ENCODE assay signal across 9 mouse cellular contexts in the genomic region with DNA sequence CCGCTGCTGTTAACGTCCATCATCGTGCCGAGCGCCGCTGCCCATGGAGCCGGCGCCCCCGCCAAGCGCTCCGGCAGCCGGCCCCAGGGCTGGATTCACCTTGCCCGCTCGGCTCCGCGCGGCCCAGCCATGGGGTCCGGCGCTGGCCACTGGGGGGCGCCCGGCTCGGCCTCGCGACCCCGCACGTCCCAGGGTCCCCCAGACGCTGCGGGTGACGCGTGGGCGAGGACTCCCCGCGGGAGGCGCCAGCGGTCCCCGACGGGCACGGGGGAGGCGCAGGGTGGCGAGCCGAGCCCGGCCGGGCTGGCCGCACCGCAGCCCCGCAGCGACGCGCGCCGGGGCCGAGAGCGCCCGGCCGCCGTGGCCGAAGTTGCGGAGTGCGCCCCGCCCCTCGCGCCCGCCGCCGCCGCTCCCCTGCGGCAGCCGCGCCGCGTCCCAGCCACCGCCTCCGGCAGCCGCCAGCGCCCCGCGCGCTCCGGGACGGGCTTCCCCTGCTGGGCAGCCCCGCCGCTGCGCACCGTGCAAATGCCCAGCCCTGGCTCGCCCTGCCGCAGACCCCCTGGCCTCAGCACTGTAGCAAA. TPM values are rescaled to one million over a fixed set of nuclear protein-coding genes. Genes with fewer than 3 reads are reported as not detected.
A peak's percentile ranks its signal among the peaks of the same experiment; 100 is the strongest.
DNase-seq lines count a peak whose midpoint lies in the region; ATAC-seq and TF ChIP-seq lines count a peak whose summit lies in the region.
"Had no signal": no experiment of that assay in that cellular context is flagged by ENCODE, and none has a peak within 500 bp of the region (broad histone marks: within the 10 kb centered on the region; RNA-seq: fewer than 3 reads in every experiment).

Gene Htr7, minus strand, starts transcription at position 277 of the 581 bp plus-strand sequence.

- 0 out of 2 replicates have a peak within 1 kb of the TSS, but pooled peaks have one; percentile 31 for H3K9ac ChIP-seq in kidney, postnatal 0 days (ENCODE audit: low read depth, low read length)
- no peak within 1 kb of the TSS for H3K9ac ChIP-seq in liver, embryonic 14.5 days (replicated peaks)

- H3K27me3 ChIP-seq in kidney, postnatal 0 days (ENCODE audit: insufficient read depth, low read length), result peaks cover 27% of the 10 kb centered on the region
- peaks cover 36% of the 10 kb centered on the region for H3K27me3 ChIP-seq in liver, embryonic 14.5 days (ENCODE audit: control insufficient read depth, insufficient read depth, low read length)

- TF ChIP-seq CTCF in cortical plate, adult 2 months (IDR thresholded peaks at IDR 0.05; ENCODE audit: extremely low read depth, insufficient read depth, low read length), result no peak
- TF ChIP-seq CTCF in kidney, postnatal 0 days (IDR thresholded peaks at IDR 0.05; ENCODE audit: low read depth), result peak; percentile 23; the same call in 1 of the 2 replicates
- no peak for TF ChIP-seq CTCF in liver, embryonic 14.5 days (IDR thresholded peaks at IDR 0.05; ENCODE audit: low read depth)

- H3K4me2 ChIP-seq in kidney, postnatal 0 days (ENCODE audit: low read length), result peak within 1 kb of the TSS; percentile 83
- H3K4me2 ChIP-seq in liver, embryonic 14.5 days (ENCODE audit: low read depth), result peak within 1 kb of the TSS; percentile 54

- H3K4me1 ChIP-seq in cortical plate, adult 2 months (ENCODE audit: control insufficient read depth, insufficient read depth, low read length), result no peaks in the 10 kb centered on the region
- no peaks in the 10 kb centered on the region; the same call in 1 of the 2 replicates for H3K4me1 ChIP-seq in kidney, postnatal 0 days (replicated peaks; ENCODE audit: insufficient read depth, low read length)
- no peaks in the 10 kb centered on the region for H3K4me1 ChIP-seq in liver, embryonic 14.5 days (replicated peaks; ENCODE audit: control insufficient read depth in 2 of 2, insufficient read depth in 2 of 2, low read length in 1 of 2)

- no peaks in the 10 kb centered on the region for H3K36me3 ChIP-seq in kidney, postnatal 0 days (ENCODE audit: insufficient read depth, low read length)
- H3K36me3 ChIP-seq in liver, embryonic 14.5 days (replicated peaks; ENCODE audit: control insufficient read depth, insufficient read depth, low read depth), result no peaks in the 10 kb centered on the region

- peak within 1 kb of the TSS; percentile 44 for H3K4me3 ChIP-seq in cortical plate, adult 2 months (ENCODE audit: insufficient read depth, low read length)
- peak within 1 kb of the TSS; percentile 49 for H3K4me3 ChIP-seq in kidney, postnatal 0 days (replicated peaks; ENCODE audit: low read depth, low read length)
- peak within 1 kb of the TSS; percentile 30 to 39; a peak in 3 of 4 replicates for H3K4me3 ChIP-seq in liver, embryonic 14.5 days (ENCODE audit: insufficient read depth in 1 of 2, low read depth in 2 of 2, low read length in 2 of 2)

- peak; percentile 7 to 9 for DNase-seq in heart, adult 18-20 months
- DNase-seq in heart, adult 8-10 months (ENCODE audit: low spot score), result no peak
- DNase-seq in kidney, postnatal 0 days (ENCODE audit: low spot score), result peak; percentile 16
- DNase-seq in liver, embryonic 14.5 days (ENCODE audit: low read depth in 3 of 3, low spot score in 3 of 3), result no peak
- DNase-seq in ovary, adult 18-20 months (ENCODE audit: low spot score), result peak; percentile 1
- no peak for DNase-seq in natural killer cell, adult 2 months (ENCODE audit: low spot score in 2 of 2)

- ATAC-seq in granulocyte monocyte progenitor cell, adult 5-6 weeks (replicated peaks; ENCODE audit: poor library complexity, severe bottlenecking), result peak; percentile 63
- ATAC-seq in kidney, postnatal 0 days (replicated peaks; ENCODE audit: low FRiP score, low read depth), result peak; percentile 89
- ATAC-seq in liver, embryonic 14.5 days (ENCODE audit: insufficient read depth), result no peak

- H3K27ac ChIP-seq in cortical plate, adult 2 months (ENCODE audit: insufficient read depth, low read length), result no peak within 1 kb of the TSS
- no peak within 1 kb of the TSS for H3K27ac ChIP-seq in kidney, postnatal 0 days
- H3K27ac ChIP-seq in liver, embryonic 14.5 days, result no peak within 1 kb of the TSS

- H3K9me3 ChIP-seq in kidney, postnatal 0 days (replicated peaks; ENCODE audit: low read length), result no peaks in the 10 kb centered on the region
- H3K9me3 ChIP-seq in liver, embryonic 14.5 days (ENCODE audit: control insufficient read depth, low read length), result no peaks in the 10 kb centered on the region

- no peak for TF ChIP-seq EP300 in liver, embryonic 14.5 days (IDR thresholded peaks at IDR 0.05; ENCODE audit: low read depth)

- WGBS in kidney, postnatal 0 days, result 0% methylated on average over 48 of the region's 86 CpGs
- WGBS in liver, embryonic 14.5 days (ENCODE audit: insufficient replicate concordance), result under 1% methylated on average over 69 of the region's 86 CpGs

- no peak for TF ChIP-seq POLR2A in cortical plate, adult 2 months (IDR thresholded peaks at IDR 0.05; ENCODE audit: extremely low read depth, insufficient read depth, low read length)

RNA-seq across cellular contexts. Expression of gene Htr7, which starts in this region (rescaled TPM):
- total RNA-seq in heart, adult 18-20 months (2021), result under 1 TPM; 0.69 to 0.87 TPM
- total RNA-seq in heart, adult 8-10 months (2022), result under 1 TPM; 0.37 to 0.47 (median 0.39) TPM
- polyA plus RNA-seq in cortical plate, adult 2 months (2012; rRNA removed), result 7.7 TPM in 2 replicates
- not detected in 2 replicates for total RNA-seq in granulocyte monocyte progenitor cell, adult 5-6 weeks (2014; fragmentation: Nextera tagmentation)
- total RNA-seq in granulocyte monocyte progenitor cell, adult 5-6 weeks (2017), result not detected in 2 replicates
- 0.05 and 0.08 TPM in 2 replicates for polyA plus RNA-seq in kidney, postnatal 0 days (2015; fragmentation: Nextera tagmentation; extraction: Ambion mirVana)
- polyA plus RNA-seq in liver, embryonic 14.5 days (2012; rRNA removed), result 0.01 TPM in 1 of 2 replicates, not detected in the other
- not detected in 2 replicates for polyA plus RNA-seq in liver, embryonic 14.5 days (2014; fragmentation: Nextera tagmentation; extraction: Ambion mirVana)
- total RNA-seq: MEL had no signal

Comparison
In these comparisons a context has a peak if more than half of its experiments do, and no peak if none do; other contexts are left out.
1. Peak in DNase-seq in heart, adult 18-20 months; RNA of the gene not detected or under 1 TPM.
2. Peak in ATAC-seq in granulocyte monocyte progenitor cell, adult 5-6 weeks; RNA of the gene not detected or under 1 TPM.
3. Peak in DNase-seq, ATAC-seq, H3K4me3 ChIP-seq, H3K9ac ChIP-seq and H3K4me2 ChIP-seq in kidney, postnatal 0 days; RNA of the gene not detected or under 1 TPM.